Mouse (Mus musculus): Measurements from ENCODE around the gene Mprip. TPM values are rescaled to one million over a fixed set of nuclear protein-coding genes. Genes with fewer than 3 reads are reported as not detected.

Gene Mprip
- polyA plus RNA-seq, 1 experiment from 2014 or later = 71.5 TPM

DNA sequence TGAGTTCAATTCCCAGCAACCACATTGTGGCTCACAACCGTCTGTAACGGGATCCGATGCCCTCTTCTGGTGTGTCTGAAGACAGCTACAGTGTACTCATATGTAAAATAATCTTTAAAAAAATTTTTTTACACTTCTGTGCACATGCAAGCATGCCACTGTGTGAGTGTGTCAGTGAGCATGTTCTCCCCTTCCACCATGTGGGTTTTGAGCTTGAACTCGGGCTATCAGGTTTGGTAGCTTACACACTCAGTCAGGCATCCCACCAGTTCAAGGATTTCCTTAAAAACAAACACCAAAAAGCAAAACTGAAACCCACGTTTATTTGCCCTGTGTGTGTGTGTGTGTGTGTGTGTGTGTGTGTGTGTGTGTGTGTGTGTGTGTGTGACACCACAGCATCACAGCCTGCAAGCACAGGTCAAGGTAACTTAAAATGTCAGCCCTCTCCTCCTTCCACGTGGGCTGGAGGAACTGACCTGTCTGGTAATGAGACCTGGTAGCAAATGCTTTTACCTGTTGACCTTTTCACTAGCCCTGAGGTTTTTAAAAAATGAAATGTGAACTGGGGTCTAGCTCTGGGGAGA, 154.5 kb downstream of the Mprip start:
- Histone ChIP-seq H3K4me2 (replicated peaks) (no peak overlapping the region), H3K4me3 (replicated peaks; ENCODE audit: low read length) (no peak overlapping the region), H3K36me3 (replicated peaks; ENCODE audit: control insufficient read depth, insufficient read depth) (peaks cover 48% of the 10 kb centered on the region), H3K9me3 (ENCODE audit: control insufficient read depth, low read length) (no peaks in the 10 kb centered on the region), H3K27ac (no peak overlapping the region), H3K27me3 (ENCODE audit: control insufficient read depth, insufficient read depth, low read length) (no peaks in the 10 kb centered on the region), H3K9ac (no peak overlapping the region), H3K4me1 (replicated peaks; ENCODE audit: control insufficient read depth, insufficient read depth, low read length) (no peaks in the 10 kb centered on the region)
- WGBS = 95% methylated on average over 6 of the region's 6 CpGs
- DNase-seq (ENCODE audit: low spot score) (no peak), ATAC-seq (ENCODE audit: low FRiP score) (no peak)

DNA sequence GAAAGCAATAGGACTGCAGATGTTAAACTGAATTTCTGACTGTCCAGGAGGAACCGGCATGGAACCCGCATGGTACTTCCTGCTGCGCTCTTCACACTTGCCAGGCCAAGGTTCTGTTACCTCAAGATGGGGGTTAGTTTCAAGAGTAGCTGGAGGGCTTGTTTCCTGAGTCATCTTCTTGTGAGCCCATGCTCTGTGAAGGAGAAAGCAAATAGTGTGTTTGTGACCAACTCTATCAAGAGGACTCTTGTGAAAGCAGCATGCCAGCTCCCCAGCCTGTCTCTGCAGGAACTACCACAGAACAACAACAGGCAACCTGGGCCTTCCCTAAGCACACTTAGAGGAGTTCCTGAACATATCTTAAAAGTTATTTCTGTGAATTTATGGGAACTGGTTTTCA, 156.8 kb downstream of the Mprip start:
- H3K36me3 ChIP-seq (replicated peaks; ENCODE audit: control insufficient read depth, insufficient read depth) = peaks cover 72% of the 10 kb centered on the region
- no peak overlapping the region for H3K9ac ChIP-seq
- no peak overlapping the region for H3K4me2 ChIP-seq (replicated peaks)
- no peak overlapping the region for H3K4me3 ChIP-seq (replicated peaks; ENCODE audit: low read length)
- H3K9me3 ChIP-seq (ENCODE audit: control insufficient read depth, low read length) = no peaks in the 10 kb centered on the region
- no peak overlapping the region for H3K27ac ChIP-seq
- H3K27me3 ChIP-seq (ENCODE audit: control insufficient read depth, insufficient read depth, low read length) = no peaks in the 10 kb centered on the region
- ATAC-seq (ENCODE audit: low FRiP score) = no peak
- no peak for DNase-seq (ENCODE audit: low spot score)
- WGBS = 95% methylated on average over 3 of the region's 3 CpGs
- H3K4me1 ChIP-seq (replicated peaks; ENCODE audit: control insufficient read depth, insufficient read depth, low read length) = no peaks in the 10 kb centered on the region

DNA sequence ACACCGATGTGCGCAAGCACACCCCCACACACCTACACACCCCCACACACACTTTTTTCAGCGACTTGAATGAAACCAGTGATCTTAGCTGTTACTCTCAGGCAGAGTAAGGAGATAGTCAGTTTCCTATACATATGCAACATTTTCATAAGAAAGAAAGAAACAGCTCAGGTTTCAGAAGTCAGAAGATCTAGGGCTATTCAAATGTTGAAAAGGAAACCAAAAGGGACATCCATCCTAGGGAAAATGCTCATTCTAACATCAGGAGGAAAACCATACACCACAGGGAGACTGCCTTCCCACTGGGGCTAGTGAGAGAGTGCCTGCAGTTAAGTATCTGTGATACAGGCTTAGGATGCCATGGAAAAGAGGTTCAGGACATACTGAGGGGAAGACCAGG, 160.5 kb downstream of the Mprip start:
- Histone ChIP-seq H3K4me1 (replicated peaks; ENCODE audit: control insufficient read depth, insufficient read depth, low read length) (no peaks in the 10 kb centered on the region), H3K27ac (no peak overlapping the region), H3K9ac (no peak overlapping the region), H3K27me3 (ENCODE audit: control insufficient read depth, insufficient read depth, low read length) (no peaks in the 10 kb centered on the region), H3K4me2 (replicated peaks) (no peak overlapping the region), H3K9me3 (ENCODE audit: control insufficient read depth, low read length) (no peaks in the 10 kb centered on the region), H3K4me3 (replicated peaks; ENCODE audit: low read length) (no peak overlapping the region), H3K36me3 (replicated peaks; ENCODE audit: control insufficient read depth, insufficient read depth) (peaks cover 100% of the 10 kb centered on the region)
- DNase-seq (ENCODE audit: low spot score) (no peak), ATAC-seq (ENCODE audit: low FRiP score) (no peak)
- whole genome bisulfite sequencing = 89% methylated on average over 3 of the region's 3 CpGs

Other genes with a start within 250 kb of the Mprip start
- gene Jmjd4, start 211.3 kb upstream of the Mprip start, polyA plus RNA-seq (2014; fragmentation: Nextera tagmentation; extraction: Ambion mirVana) = 17.6 and 19.8 TPM in 2 replicates
- gene Snap47, start 210.1 kb upstream of the Mprip start, polyA plus RNA-seq (2014; fragmentation: Nextera tagmentation; extraction: Ambion mirVana) = 622 and 648 TPM in 2 replicates
- gene Zfp867, start 188.8 kb upstream of the Mprip start, polyA plus RNA-seq (2014; fragmentation: Nextera tagmentation; extraction: Ambion mirVana) = 13.7 and 16.3 TPM in 2 replicates
- 12.3 and 13.7 TPM in 2 replicates for gene Zkscan17, start 134.6 kb upstream of the Mprip start, polyA plus RNA-seq (2014; fragmentation: Nextera tagmentation; extraction: Ambion mirVana)
- gene Nlrp3, start 119.7 kb upstream of the Mprip start, polyA plus RNA-seq (2014; fragmentation: Nextera tagmentation; extraction: Ambion mirVana) = 0.10 and 0.11 TPM in 2 replicates
- not detected in 2 replicates for gene Olfr222, start 85.1 kb upstream of the Mprip start, polyA plus RNA-seq (2014; fragmentation: Nextera tagmentation; extraction: Ambion mirVana)
- not detected in 2 replicates for gene Olfr223, start 68.0 kb upstream of the Mprip start, polyA plus RNA-seq (2014; fragmentation: Nextera tagmentation; extraction: Ambion mirVana)
- gene Pld6, start 126.3 kb downstream of the Mprip start, polyA plus RNA-seq (2014; fragmentation: Nextera tagmentation; extraction: Ambion mirVana) = 4.3 and 5.2 TPM in 2 replicates
- 35.9 and 39.7 TPM in 2 replicates for gene Flcn, start 148.7 kb downstream of the Mprip start, polyA plus RNA-seq (2014; fragmentation: Nextera tagmentation; extraction: Ambion mirVana)
- 70.0 and 70.1 TPM in 2 replicates for gene Nt5m, start 178.1 kb downstream of the Mprip start, polyA plus RNA-seq (2014; fragmentation: Nextera tagmentation; extraction: Ambion mirVana)
- 198 and 199 TPM in 2 replicates for gene Cops3, start 178.5 kb downstream of the Mprip start, polyA plus RNA-seq (2014; fragmentation: Nextera tagmentation; extraction: Ambion mirVana)